Mouse (Mus musculus) heart, postnatal 14 days (tissue): ENCODE measurements around the gene Mllt3. TPM values are rescaled to one million over a fixed set of nuclear protein-coding genes. Genes with fewer than 3 reads are reported as not detected.
"Not testable (repeated sequence)": the region's sequence is repeated elsewhere in the genome, so short reads cannot be mapped to it uniquely, and the experiment has no call there.

Experiments used
- DNase-seq, 2 experiments: peaks; one replicate each; pipeline ENCODE4 v3.0.0; 2021 to 2022
- intact Hi-C: fragments of 180-260 bp; cut with DNase I; formaldehyde crosslinking; loops from one replicate; pipeline ENCODE4 v1.15.1; 2025
- total RNA-seq, 2 experiments: library from RNA; stranded (reverse); gene quantifications; 2 replicates each; pipeline ENCODE4 v1.2.3; 2021

The Mllt3 gene
- total RNA-seq, 2 experiments from 2014 or later: 11.1 to 12.4 TPM

DNA sequence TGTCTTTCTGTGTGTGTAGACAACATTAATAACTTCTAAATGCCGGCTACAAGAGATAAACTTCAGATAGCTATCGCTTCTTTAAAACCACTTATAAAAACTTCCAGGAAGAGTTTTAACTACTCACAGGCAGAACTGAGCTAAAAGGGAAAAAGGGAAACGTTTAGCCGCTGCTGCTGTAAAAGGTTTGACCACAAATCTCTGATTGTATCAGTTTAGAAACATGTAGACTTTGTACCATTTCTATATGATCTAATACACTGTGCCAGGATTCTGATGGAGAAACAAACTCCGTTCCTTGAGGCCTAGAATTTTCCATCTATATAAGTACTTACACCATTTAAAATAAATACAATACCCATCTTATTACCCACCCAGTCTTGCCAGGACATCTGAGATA, 17.4 kb downstream of the Mllt3 start:
- intact Hi-C loops: no loop called here
- no peak for DNase-seq

DNA sequence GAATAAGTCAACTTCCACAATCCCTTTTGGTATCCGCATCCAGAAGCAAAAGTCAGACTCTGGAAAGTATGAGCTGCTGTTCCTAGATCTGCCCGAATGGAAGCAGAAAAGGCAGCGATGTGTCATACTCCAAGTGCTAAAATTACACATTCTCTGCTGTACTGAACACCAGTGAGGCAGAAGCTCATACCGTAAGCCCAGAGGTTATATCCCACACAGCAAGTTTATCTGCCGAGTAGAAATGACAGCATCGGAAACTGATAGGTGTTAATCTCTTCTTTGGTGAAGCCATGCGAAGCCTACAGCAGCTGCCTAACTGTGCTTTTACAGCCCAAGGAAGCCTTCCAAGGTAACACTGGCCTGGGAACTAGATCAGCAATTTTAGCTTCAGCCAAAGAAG, 17.9 kb downstream of the Mllt3 start:
- intact Hi-C loops: no loop called here
- no peak for DNase-seq

GRCm38 (mm10) chr4:88012774-88013173, 20.4 kb downstream of the Mllt3 start:
- intact Hi-C loops: no loop called here
- no peak for DNase-seq

GRCm38 (mm10) chr4:88011870-88012572, 21.1 kb downstream of the Mllt3 start:
- DNase-seq: no peak
- intact Hi-C loops: no loop called here

GRCm38 (mm10) chr4:88010441-88010840, 22.7 kb downstream of the Mllt3 start:
- DNase-seq: no peak
- intact Hi-C loops: no loop called here

DNA sequence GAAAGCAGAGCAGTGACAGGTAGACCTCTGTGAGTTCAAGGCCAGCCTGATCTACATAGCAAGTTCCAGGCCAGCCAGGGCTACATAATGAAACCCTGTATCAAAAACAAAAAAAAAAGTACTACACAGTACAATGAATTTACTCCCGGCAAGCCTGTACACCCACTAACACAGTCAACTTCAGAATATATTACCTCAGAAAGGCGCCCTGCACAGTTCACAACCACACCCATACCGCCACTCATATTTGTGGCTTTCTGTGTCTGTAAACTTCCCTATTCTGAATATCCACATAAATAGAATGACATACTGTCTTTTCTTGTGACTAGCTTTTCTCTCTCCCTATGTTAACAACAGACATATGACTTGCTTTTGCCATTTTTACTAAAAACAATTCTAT, 27.4 kb downstream of the Mllt3 start:
- intact Hi-C loops: no loop called here
- DNase-seq: no peak

DNA sequence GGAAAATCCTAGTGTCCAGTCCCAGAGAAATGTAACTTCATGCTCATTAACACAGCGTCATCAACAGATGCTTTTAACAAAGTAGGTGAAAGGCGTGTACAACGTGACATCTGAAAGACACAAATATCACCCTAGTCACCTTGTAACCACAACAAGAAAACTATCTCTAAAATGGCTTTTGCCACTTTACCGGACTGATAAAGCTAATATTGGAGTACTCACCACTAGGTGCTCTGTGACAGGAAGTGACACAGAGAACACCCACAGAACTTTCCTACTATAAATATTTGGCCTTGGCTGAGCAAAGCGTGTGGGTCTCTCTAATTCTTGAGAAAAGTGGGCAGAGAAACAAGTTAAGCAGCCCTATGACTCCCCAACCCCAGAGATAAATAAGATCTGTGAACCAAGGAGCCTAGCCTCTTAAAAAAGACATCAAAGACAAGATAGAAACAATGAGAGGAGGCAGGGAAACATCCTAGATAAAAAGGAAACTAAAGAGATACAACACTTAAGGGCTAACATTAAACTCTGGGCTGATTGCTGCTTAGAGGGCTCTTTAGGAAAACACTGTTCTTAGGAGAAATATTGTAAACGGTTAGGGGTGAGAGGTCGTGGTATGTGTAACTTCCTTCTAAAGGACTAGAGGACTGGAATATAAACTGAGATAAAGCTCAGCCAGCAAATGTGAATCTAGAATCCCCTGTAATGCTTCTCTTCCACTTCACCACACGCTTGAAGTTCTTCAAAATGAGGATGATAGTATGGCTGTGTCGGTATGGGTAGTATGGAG, 29.8 kb downstream of the Mllt3 start:
- intact Hi-C loops: no loop called here
- no peak for DNase-seq

GRCm38 (mm10) chr4:87991710-87992109, 41.5 kb downstream of the Mllt3 start:
- DNase-seq: no peak
- intact Hi-C loops: no loop called here

GRCm38 (mm10) chr4:87990940-87991339, 42.2 kb downstream of the Mllt3 start:
- intact Hi-C loops: no loop called here

GRCm38 (mm10) chr4:87985281-87985680, 47.9 kb downstream of the Mllt3 start:
- no peak for DNase-seq
- intact Hi-C loops: no loop called here

More at GRCm38 (mm10) chr4:87990940-87991339, 42.2 kb downstream of the Mllt3 start:
- no peak for DNase-seq

DNA sequence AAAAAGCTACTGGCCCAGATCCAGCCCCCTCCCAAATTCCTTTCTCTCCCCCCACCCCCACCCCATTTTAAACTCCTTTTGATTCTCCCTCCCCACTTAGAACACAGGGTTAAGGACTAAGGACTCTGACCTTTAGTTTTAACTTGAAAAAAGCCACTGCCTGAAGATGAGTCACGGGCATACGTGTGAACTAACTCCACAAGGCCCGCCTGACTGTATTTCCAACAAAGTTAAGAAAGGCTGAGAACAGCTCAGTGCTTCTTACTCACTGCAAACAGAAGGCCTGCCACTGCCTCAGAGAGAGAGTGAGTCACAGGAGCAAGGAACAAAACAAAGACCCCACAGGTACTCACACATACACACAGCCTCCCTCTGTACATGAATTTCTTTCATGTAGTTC, 48.6 kb downstream of the Mllt3 start:
- intact Hi-C loops: no loop called here
- DNase-seq: peak; percentile 6 to 10

GRCm38 (mm10) chr4:87984091-87984490, 49.1 kb downstream of the Mllt3 start:
- no peak for DNase-seq
- intact Hi-C loops: no loop called here

DNA sequence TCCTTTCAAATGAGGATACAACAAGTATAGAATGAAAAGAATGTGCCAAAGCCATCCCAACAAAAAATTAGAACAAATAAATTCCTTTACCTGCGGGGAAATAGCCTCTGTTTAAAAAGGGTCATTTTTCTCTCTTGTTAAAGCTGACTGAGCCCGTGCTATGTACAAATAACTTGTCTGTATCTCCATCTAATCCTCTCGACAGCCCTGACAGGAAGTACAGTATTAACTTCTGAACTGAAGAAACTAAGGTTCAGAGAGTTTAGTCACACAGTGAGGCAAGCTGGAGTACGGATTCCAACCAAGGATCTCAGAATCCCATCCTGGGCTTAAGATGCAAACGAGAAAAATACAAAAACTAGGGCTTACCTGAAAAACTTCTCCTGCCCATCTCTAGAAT, 50.6 kb downstream of the Mllt3 start:
- intact Hi-C loops: no loop called here
- no peak for DNase-seq

GRCm38 (mm10) chr4:87977820-87978448, 55.2 kb downstream of the Mllt3 start:
- intact Hi-C loops: no loop called here
- no peak for DNase-seq

DNA sequence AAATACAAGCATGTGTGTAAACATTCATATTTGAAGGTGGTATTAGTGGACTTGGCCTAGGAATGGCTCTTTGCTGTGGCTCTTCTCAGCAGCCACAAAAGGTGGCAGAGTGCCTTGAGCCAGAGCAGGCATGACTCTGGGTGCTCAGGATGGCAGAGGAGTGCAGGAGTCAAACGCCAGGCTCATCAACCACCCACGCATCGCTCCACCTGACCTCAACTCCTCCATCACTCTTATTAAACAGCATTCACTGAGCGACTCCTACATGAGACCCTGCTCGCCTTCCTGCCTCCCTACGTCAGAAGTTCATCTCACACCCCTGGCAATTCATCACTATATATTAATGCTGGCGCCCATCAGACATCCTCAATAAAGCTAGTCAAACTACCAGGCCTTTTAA, 67.3 kb downstream of the Mllt3 start:
- intact Hi-C loops: no loop called here
- DNase-seq: no peak

- not testable (repeated sequence) for DNase-seq
Measured at GRCm38 (mm10) chr4:87964890-87965289, 68.3 kb downstream of the Mllt3 start.

GRCm38 (mm10) chr4:87963773-87964076, 69.4 kb downstream of the Mllt3 start:
- intact Hi-C loops: no loop called here

More at GRCm38 (mm10) chr4:87964890-87965289, 68.3 kb downstream of the Mllt3 start:
- intact Hi-C loops: not testable (repeated sequence)

DNA sequence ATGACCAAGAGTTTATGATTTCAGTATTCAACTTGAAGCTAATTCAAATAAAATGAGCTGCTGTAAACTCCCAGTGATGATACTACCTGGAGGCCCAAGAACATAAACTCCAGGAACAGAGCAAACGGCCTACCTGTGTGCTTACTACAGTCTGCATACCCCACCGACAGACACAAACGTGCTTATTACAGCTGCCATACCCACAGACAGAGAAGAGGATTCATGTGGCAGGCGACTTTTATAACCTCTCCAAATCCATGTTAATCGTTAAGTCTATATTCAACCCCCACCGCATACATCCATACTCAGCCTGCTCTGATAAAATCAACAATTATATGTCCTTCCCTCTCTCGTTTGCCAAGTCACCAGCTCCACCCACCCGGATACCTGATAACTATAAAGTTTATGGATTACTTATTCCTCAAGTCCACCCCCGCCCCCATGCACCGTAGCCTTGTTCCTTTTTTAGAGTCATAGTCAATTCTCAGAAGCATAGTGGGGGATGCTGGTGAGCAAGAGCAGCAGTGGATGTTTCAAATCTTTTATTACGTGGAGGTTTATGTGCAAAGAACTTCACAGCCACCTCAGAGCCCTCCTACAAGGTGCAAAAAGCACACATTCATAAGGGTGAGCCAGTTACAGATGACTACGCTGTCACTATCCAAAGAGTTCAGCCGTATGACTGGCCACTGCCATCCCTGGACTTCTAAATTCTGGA, 70.0 kb downstream of the Mllt3 start:
- intact Hi-C loops: no loop called here
- DNase-seq: no peak

More at GRCm38 (mm10) chr4:87963773-87964076, 69.4 kb downstream of the Mllt3 start:
- no peak for DNase-seq

DNA sequence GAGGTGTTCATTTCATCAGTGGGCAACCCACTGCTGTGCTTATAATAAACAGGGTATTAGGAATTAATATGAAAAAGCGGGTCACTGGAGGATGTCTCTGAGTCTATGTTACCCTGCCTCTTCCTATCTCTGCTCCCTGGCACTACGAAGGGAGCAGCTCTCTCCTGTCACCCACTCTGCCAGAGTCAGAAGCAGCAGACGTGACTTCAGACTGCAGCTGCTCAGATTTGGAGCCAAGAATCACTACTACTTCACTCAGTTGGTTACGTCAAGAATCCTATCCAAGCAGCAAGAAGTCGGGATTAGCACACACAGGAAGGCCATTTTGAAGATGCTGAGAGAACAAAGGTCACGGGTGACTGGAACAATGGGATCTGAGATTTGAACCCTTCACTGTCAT, 71.3 kb downstream of the Mllt3 start:
- intact Hi-C loops: no loop called here

GRCm38 (mm10) chr4:87957852-87958251, 75.3 kb downstream of the Mllt3 start:
- intact Hi-C loops: no loop called here
- DNase-seq: no peak

More for the DNA sequence above, 71.3 kb downstream of the Mllt3 start:
- DNase-seq: no peak

DNA sequence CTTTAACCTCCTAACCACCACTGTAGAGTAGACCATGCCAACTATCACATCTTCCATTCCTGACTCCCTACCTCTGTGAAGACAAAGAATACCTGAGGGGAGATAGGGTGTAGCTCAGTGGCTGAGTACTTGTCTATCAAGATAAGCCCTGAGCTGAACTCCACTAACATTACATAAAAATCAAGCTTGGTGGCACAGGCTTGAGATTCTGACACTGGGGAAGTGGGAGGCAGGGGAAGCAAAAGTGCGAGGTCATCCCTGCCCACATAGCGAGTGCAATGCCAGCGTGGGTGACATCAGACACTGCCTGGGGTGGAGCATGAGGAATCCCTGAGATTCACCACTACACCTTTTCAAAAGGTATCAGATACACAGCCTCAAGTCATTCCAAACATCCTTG, 76.0 kb downstream of the Mllt3 start:
- intact Hi-C loops: no loop called here
- no peak for DNase-seq
